Comparison of ENCODE assay signal across 13 mouse cellular contexts in the genomic region with DNA sequence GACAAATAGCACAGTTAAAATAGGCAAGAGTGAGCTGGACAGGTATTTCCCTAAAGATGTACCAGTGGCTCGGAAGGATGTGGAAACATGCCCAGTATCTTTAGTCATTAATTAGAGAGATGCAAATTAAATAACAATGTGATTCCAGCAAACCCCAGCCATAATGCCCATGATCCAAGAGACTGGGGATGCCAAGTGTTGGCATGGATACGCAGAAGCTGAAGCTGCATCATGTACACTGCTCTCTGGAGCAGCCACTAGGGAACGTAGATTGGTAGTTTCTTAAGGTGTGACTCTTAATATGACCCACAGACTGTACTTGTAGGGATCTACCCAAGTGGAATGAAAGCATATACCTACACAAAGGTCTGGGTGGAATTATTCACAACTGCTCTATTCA. TPM values are rescaled to one million over a fixed set of nuclear protein-coding genes. Genes with fewer than 3 reads are reported as not detected.
"Had no signal": no experiment of that assay in that cellular context is flagged by ENCODE, and none has a peak within 500 bp of the region (broad histone marks: within the 10 kb centered on the region; RNA-seq: fewer than 3 reads in every experiment).

No protein-coding gene starts in this region.

- ATAC-seq: liver, embryonic 12.5 days had no signal

- H3K27me3 ChIP-seq: limb, embryonic 15.5 days; liver, embryonic 12.5 days; lung, embryonic 15.5 days; midbrain, embryonic 12.5 days; neural tube, embryonic 12.5 days had no signal

- DNase-seq: kidney, postnatal 10 days; lung, postnatal 14 days; thymus, postnatal 4 days had no signal

- H3K27ac ChIP-seq: limb, embryonic 15.5 days; liver, embryonic 12.5 days; lung, embryonic 15.5 days; macrophage; midbrain, embryonic 12.5 days; neural tube, embryonic 12.5 days; stomach, postnatal 0 days had no signal

- H3K36me3 ChIP-seq: limb, embryonic 15.5 days; liver, embryonic 12.5 days; lung, embryonic 15.5 days; midbrain, embryonic 12.5 days; neural tube, embryonic 12.5 days had no signal

- H3K9ac ChIP-seq: limb, embryonic 15.5 days; liver, embryonic 12.5 days; lung, embryonic 15.5 days; midbrain, embryonic 12.5 days; neural tube, embryonic 12.5 days had no signal

- H3K4me2 ChIP-seq: limb, embryonic 15.5 days; liver, embryonic 12.5 days; lung, embryonic 15.5 days; midbrain, embryonic 12.5 days; neural tube, embryonic 12.5 days had no signal

- H3K4me3 ChIP-seq: limb, embryonic 15.5 days; liver, embryonic 12.5 days; lung, embryonic 15.5 days; megakaryocyte, embryonic 14.5 days; midbrain, embryonic 12.5 days; neural tube, embryonic 12.5 days had no signal

- H3K9me3 ChIP-seq: limb, embryonic 15.5 days; liver, embryonic 12.5 days; lung, embryonic 15.5 days; megakaryocyte, embryonic 14.5 days; midbrain, embryonic 12.5 days; neural tube, embryonic 12.5 days had no signal

- H3K4me1 ChIP-seq: limb, embryonic 15.5 days; liver, embryonic 12.5 days; lung, embryonic 15.5 days; megakaryocyte, embryonic 14.5 days; midbrain, embryonic 12.5 days; neural tube, embryonic 12.5 days had no signal

RNA-seq across cellular contexts. Expression of a gene that starts 50.0 kb away (rescaled TPM):
- total RNA-seq: monocyte, adult 5-6 weeks; neutrophil, adult 5-6 weeks had no signal
